Mouse (Mus musculus) layer of hippocampus, postnatal 25 days (tissue): Measurements from ENCODE around the gene Rnf138rt1. TPM values are rescaled to one million over a fixed set of nuclear protein-coding genes. Genes with fewer than 3 reads are reported as not detected.

Experiments
- DNase-seq, 2 experiments: peaks; one replicate each; pipeline ENCODE4 v3.0.0; 2022; ENCODE audit warnings: mixed read lengths in 2 of 2, low spot score in 1 of 2; ENCODE audit errors: extremely low spot score in 1 of 2
- total RNA-seq, 2 experiments: library from RNA; stranded (reverse); gene quantifications; 2 replicates each; pipeline ENCODE4 v1.2.3; 2021

The Rnf138rt1 gene
- total RNA-seq: 1 to 10 TPM in 1 of 2 experiments, under 1 TPM in 1; 0.91 to 1.0 TPM

DNA sequence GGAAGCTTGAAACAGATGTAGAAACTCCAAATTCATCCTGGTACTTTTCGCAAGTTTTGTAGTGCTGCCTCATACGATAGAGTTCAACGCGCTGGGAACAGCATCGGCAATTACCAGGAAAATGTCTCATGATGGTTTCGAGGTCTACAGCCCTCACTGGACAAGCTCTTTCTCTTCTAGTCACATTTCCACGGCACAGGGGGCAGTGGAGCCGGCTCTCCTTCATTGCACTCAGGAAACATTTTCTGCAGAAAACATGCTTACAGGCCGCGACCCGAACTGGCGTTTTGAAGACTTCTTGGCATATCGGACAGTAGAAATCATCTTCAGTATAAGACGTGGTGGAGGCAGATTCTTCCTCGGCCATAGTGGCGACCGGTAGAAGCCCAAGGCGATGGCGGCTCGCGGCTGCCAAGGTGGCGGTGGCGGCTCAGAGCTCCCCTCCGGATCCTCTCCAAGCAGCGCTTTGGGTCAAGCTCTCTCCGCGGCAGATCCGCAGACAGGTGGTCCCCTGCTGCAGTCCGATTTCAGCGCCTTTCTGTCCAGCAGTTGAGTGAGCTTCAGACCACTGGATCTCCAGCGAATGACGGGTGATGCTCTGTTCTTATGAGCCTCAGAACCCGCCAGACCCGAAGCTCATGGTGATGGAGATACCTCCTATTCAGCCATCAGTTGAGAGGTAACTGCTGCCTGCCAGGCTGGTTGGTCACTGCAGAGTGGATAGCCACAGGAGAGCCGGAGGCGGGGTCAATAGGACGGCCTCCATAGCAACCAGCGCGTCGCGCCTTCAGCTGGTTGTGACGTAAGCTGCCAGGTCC, at the start of gene Rnf138rt1:
TSS of gene Rnf138rt1 (minus strand) at position 713 of the 818 bp plus-strand sequence.
- DNase-seq: peak in 1 of 2 experiments; percentile 3

DNA sequence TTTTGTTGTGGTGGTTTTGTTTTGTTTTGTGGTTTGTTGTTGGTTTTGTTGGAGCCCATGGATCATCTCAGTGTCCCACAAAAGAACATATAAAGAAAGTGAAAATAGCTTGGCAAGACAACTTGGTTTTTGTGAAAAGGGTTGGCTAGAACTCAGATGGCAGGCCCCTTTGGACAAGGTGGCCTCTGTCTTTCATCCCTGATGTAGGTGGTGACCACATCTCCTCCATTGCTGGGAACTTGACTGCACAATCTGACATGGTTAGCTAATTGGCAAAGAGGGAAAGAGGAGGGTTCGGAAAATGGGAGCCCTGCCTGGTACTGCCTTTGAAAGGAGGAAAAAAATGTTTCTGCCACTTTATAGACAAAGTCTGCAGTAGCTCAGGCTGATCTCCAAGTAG, 46.1 kb upstream of the Rnf138rt1 start:
- DNase-seq: no peak

DNA sequence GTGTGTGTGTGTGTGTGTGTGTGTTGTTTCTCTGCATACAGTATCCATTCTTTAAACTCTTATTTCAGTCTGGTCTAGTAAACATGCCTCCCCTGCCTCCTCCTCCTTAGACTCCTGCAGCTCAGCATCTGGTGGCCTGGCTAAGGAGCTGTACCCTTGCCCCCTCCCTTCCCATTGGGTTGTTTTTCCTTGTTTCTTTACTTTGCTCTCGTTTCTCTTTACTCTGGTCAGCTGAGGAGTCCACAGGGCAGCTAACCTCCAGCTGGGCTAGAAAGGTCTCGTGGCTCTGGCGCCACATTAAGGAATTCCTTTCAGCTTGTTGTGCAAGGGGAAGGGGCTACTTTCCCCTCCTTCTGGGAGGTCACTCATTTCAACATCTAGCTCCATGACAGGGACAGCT, 5.2 kb upstream of the Rnf138rt1 start:
- no peak for DNase-seq

DNA sequence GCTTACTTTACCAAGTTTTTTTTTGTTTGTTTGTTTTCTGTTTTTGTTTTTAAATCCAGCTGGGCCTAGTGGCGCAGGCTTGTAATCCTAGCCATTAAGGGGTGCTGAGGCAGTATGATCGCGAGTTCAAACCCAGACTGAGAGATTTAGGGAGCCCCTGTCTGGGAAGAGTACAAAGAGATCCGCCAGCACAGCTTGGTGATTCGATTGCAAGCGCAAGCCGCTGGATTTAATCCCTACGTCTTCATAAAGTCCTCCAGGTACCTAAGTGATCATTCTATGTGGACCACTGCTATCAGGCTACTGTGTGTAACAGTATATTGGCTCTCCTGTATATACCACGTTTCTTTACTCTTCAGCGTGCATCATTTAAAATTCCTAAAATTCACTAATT, 303 bp upstream of the Rnf138rt1 start:
- DNase-seq: no peak

DNA sequence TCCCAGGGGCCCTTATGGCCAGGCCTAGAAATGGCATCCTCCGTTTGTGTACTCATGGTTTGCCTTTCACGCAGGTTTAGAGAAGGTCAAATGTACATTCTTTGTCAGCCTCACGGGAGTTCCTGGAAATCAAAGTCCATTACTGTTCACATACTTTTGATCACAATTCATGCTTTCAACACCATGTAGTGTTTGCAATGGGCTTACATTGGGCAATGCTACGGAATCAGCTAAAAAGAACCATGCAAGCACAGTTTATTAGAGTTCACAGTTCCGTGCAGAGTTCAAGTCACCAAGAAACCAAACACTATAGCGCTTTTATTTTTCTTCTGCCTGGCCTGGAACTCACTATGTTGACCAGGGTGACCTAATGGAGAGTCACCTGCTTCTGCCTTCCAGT, 15.1 kb downstream of the Rnf138rt1 start:
- no peak for DNase-seq

- no peak for DNase-seq
Observed at GRCm38 (mm10) chrX:163743896-163744295, 17.2 kb downstream of the Rnf138rt1 start.

DNA sequence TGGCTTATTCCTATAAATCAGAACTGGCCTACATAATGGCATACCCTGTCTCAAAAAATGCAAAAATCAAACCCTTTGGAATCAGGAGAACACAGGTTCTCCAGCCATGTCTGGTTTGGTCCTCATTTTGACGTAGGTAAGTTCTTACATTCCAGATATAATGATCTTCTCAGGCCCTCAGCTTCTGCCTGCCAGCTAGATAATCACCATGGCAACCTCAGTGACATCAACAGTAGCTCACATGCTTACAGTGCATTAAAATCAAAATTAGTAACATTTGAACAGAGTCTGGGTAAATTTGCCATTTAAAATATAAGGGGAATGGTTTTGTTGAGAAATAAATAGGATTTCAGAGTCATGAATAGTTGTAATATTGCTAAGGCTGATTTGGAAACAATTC, 22.2 kb downstream of the Rnf138rt1 start:
- no peak for DNase-seq

- DNase-seq: no peak
Observed at GRCm38 (mm10) chrX:163734145-163734544, 27.0 kb downstream of the Rnf138rt1 start.

GRCm38 (mm10) chrX:163723630-163724029, 37.5 kb downstream of the Rnf138rt1 start:
- DNase-seq: peak in 1 of 2 experiments; percentile 3

- no peak for DNase-seq
Observed at GRCm38 (mm10) chrX:163722785-163723577, 38.1 kb downstream of the Rnf138rt1 start.

DNA sequence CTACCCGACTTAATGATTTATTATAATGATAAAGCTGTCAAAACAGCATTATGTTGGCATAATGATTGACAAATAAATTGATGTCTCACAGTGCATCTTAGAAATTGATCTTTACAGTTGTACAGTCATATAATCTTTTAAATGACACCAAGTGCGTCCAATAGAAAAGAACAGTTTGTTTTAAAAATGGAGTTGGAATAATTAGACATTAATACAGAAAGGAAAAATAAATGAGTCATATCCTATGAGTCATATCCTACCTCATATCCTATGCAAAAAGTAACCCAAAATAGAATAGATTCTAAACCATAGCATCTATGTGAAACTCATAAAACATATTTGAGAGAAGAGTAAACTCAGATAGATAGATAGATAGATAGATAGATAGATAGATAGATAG, 40.5 kb downstream of the Rnf138rt1 start:
- DNase-seq: no peak

Other genes starting within 250 kb of the Rnf138rt1 start
- gene Grpr, start 211.7 kb downstream of the Rnf138rt1 start, total RNA-seq: 1 to 10 TPM; 2.5 to 2.7 TPM
- gene Ap1s2, start 147.7 kb upstream of the Rnf138rt1 start, total RNA-seq: 10 to 100 TPM; 39.3 to 41.6 TPM
- gene Zrsr2, start 197.3 kb upstream of the Rnf138rt1 start, total RNA-seq: 10 to 100 TPM; 46.6 to 47.8 TPM